Mouse (Mus musculus): ENCODE measurements at regions not wholly inside any gene's neighbourhood (a gene's known extent, or its start where the extent isn't known, plus 50 kb on each side); places are given as distances from the start of the nearest gene placed in this dataset.

DNA sequence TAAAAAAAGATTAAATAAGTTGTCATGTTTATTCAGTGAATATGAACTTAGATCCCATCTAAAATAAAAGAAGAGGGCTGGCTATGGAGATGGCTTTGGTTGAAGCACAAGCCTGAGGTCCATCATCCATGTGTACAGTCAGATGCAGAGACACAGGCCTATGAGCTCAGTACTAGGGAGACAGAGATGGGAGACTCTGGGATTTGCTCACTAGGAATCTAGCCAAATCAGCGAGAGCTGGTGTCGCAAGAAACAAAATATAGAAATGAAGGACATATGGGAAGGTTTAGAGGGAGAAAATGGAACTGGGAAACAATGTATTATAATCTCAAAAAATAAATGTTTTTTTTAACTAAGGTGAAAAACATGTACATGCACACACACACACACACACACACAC is 326.6 kb downstream of the Col12a1 start:
- no peaks in the 10 kb centered on the region for H3K79me2 ChIP-seq (replicated peaks; ENCODE audit: control insufficient read depth, insufficient read depth, low read length)
- DNase-seq: no peak
- H3K27ac ChIP-seq: no peak overlapping the region
- no peaks in the 10 kb centered on the region for H3K4me1 ChIP-seq (ENCODE audit: control insufficient read depth, insufficient read depth, low read length)
- WGBS: 75% methylated on average over 2 of the region's 2 CpGs
- intact Hi-C loops (cut with DNase I): no loop called here
- H3K27me3 ChIP-seq (ENCODE audit: control insufficient read depth, insufficient read depth, low read length): no peaks in the 10 kb centered on the region
- no peak overlapping the region for H3K4me3 ChIP-seq
- H3K9ac ChIP-seq (ENCODE audit: low read depth, low read length): no peak overlapping the region
- no peak for TF ChIP-seq POLR2A (IDR thresholded peaks at IDR 0.05; ENCODE audit: insufficient read depth, low read depth, low read length)
- no peak for TF ChIP-seq EP300 (IDR thresholded peaks at IDR 0.05; ENCODE audit: insufficient read depth, low read depth, low read length)
- TF ChIP-seq CTCF (IDR thresholded peaks at IDR 0.05): no peak
- no peaks in the 10 kb centered on the region for H3K36me3 ChIP-seq (ENCODE audit: control insufficient read depth, insufficient read depth, low read length)

DNA sequence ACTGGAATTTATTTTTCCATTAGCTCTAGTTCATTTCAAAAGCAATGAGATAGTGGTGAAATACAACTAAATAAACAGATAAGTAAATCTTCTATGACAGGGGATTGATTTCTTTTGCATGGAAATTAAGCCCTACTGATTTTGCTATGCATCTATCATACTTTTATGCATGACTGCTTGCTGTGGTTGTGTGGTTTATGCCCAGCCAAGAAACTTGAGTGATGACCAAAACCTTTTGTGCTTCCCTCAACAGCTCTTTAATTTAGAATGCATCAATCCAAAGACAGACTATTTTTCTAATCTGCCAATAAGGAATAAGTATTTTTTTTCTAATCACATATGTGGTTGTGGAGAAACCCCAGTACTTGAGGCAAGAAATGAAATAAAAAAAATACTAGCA is 303.6 kb downstream of the Col12a1 start:
- Histone ChIP-seq H3K4me3 (no peak overlapping the region), H3K79me2 (replicated peaks; ENCODE audit: control insufficient read depth, insufficient read depth, low read length) (no peaks in the 10 kb centered on the region)
- no peak for TF ChIP-seq EP300 (IDR thresholded peaks at IDR 0.05; ENCODE audit: insufficient read depth, low read depth, low read length)
- no peak for TF ChIP-seq CTCF (IDR thresholded peaks at IDR 0.05)
- TF ChIP-seq POLR2A (IDR thresholded peaks at IDR 0.05; ENCODE audit: insufficient read depth, low read depth, low read length): no peak

DNA sequence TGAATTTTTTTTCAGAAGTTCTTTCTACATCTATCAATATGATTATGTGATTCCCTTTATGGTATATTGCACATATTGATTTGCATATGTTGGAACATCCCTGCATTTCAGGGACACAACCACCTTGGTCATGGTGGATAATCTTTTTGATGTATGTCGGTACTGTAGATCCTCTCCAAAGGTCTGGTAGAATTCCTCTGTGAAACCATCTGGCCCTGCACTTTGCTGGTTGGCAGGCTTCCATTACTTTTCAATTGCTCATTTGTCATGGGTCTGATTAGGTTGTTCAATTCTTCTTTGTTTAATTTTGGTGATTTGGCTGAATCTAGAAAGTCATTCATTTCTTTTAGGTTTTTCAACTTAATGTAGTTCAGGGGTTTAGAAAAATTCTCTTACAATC is 288.2 kb downstream of the Col12a1 start:
- intact Hi-C loops (cut with DNase I): no loop called here
- Histone ChIP-seq H3K9ac (ENCODE audit: low read depth, low read length) (no peak overlapping the region), H3K4me3 (no peak overlapping the region), H3K79me2 (replicated peaks; ENCODE audit: control insufficient read depth, insufficient read depth, low read length) (no peaks in the 10 kb centered on the region), H3K36me3 (ENCODE audit: control insufficient read depth, insufficient read depth, low read length) (no peaks in the 10 kb centered on the region), H3K27me3 (ENCODE audit: control insufficient read depth, insufficient read depth, low read length) (no peaks in the 10 kb centered on the region), H3K27ac (no peak overlapping the region), H3K4me1 (ENCODE audit: control insufficient read depth, insufficient read depth, low read length) (no peaks in the 10 kb centered on the region)
- DNase-seq: no peak
- 69% methylated on average over 1 of the region's 1 CpGs for WGBS
- TF ChIP-seq EP300 (IDR thresholded peaks at IDR 0.05; ENCODE audit: insufficient read depth, low read depth, low read length) (no peak), CTCF (IDR thresholded peaks at IDR 0.05) (no peak), POLR2A (IDR thresholded peaks at IDR 0.05; ENCODE audit: insufficient read depth, low read depth, low read length) (no peak)

More for the DNA sequence above, 303.6 kb downstream of the Col12a1 start:
- H3K36me3 ChIP-seq (ENCODE audit: control insufficient read depth, insufficient read depth, low read length): no peaks in the 10 kb centered on the region
- intact Hi-C loops (cut with DNase I): no loop called here
- no peak overlapping the region for H3K9ac ChIP-seq (ENCODE audit: low read depth, low read length)
- H3K4me1 ChIP-seq (ENCODE audit: control insufficient read depth, insufficient read depth, low read length): no peaks in the 10 kb centered on the region
- no peak overlapping the region for H3K27ac ChIP-seq
- H3K27me3 ChIP-seq (ENCODE audit: control insufficient read depth, insufficient read depth, low read length): no peaks in the 10 kb centered on the region
- DNase-seq: no peak

DNA sequence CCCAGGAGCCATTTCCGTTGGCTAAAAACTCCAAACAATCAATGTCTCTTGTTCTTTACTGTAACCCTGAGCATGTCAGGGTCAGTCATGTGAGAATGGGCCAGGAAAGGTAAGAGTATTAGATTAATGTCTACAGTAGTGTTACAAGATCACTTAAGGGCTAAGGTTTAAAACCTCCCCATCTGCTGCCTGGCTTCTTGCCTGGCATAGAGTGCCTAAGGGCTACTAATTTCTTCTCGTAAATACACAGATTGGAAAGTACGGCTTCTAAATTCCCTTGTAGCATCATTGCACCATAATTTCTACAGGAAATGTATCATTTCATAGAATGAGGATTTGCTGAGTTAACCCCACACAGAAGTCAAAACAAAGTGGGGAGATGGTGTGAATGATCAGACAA is 281.0 kb downstream of the Col12a1 start:
- Histone ChIP-seq H3K4me1 (ENCODE audit: control insufficient read depth, insufficient read depth, low read length) (no peaks in the 10 kb centered on the region; the same call in 1 of the 2 replicates), H3K27ac (no peak overlapping the region), H3K79me2 (replicated peaks; ENCODE audit: control insufficient read depth, insufficient read depth, low read length) (no peaks in the 10 kb centered on the region), H3K9ac (ENCODE audit: low read depth, low read length) (no peak overlapping the region), H3K36me3 (ENCODE audit: control insufficient read depth, insufficient read depth, low read length) (no peaks in the 10 kb centered on the region), H3K4me3 (no peak overlapping the region), H3K27me3 (ENCODE audit: control insufficient read depth, insufficient read depth, low read length) (no peaks in the 10 kb centered on the region)
- TF ChIP-seq POLR2A (IDR thresholded peaks at IDR 0.05; ENCODE audit: insufficient read depth, low read depth, low read length) (no peak), CTCF (IDR thresholded peaks at IDR 0.05) (no peak), EP300 (IDR thresholded peaks at IDR 0.05; ENCODE audit: insufficient read depth, low read depth, low read length) (no peak)
- no peak for DNase-seq
- 91% methylated on average over 3 of the region's 3 CpGs for WGBS
- intact Hi-C loops (cut with DNase I): no loop called here

DNA sequence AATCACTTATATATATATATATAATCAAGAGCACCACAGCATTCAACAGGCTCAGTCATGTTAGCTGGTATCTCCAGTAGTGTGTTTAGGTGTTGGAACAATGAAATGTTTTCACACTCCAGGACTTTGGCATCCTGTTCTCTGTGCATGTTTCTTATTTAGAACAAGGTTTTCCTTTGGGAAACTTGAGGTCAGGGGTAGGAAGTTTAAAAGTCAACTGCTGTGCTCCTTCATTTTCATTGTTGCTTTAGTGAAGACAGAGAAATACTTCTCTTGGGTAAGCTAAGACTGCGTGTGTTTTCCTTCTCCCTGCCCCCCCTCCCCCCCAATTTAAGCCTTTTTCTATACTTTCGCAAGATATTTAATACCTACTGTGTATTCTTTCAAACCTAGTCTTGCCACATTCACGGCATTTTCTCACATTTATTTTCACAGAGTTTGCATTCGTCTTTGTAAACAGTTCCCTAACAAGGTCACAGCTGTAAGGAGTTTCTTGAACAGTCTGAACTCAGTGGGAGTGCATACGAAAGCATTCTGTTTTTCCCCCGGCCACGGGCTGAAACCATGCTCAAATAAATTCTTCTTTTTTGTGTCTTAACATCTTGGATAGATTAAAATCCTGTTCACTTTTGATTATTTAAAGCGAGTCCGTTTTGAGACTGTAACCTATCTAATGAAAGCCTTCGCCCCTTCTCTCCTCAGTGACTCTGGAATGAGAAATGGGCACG is 279.2 kb downstream of the Col12a1 start:
- Histone ChIP-seq H3K36me3 (ENCODE audit: control insufficient read depth, insufficient read depth, low read length) (no peaks in the 10 kb centered on the region), H3K4me3 (no peak overlapping the region), H3K27ac (no peak overlapping the region), H3K4me1 (ENCODE audit: control insufficient read depth, insufficient read depth, low read length) (no peaks in the 10 kb centered on the region; the same call in 1 of the 2 replicates), H3K27me3 (ENCODE audit: control insufficient read depth, insufficient read depth, low read length) (no peaks in the 10 kb centered on the region), H3K9ac (ENCODE audit: low read depth, low read length) (no peak overlapping the region), H3K79me2 (replicated peaks; ENCODE audit: control insufficient read depth, insufficient read depth, low read length) (no peaks in the 10 kb centered on the region)
- intact Hi-C loops (cut with DNase I): no loop called here
- TF ChIP-seq EP300 (IDR thresholded peaks at IDR 0.05; ENCODE audit: insufficient read depth, low read depth, low read length) (no peak), CTCF (IDR thresholded peaks at IDR 0.05) (no peak), POLR2A (IDR thresholded peaks at IDR 0.05; ENCODE audit: insufficient read depth, low read depth, low read length) (no peak)
- WGBS: 45% methylated on average over 11 of the region's 11 CpGs
- no peak for DNase-seq

DNA sequence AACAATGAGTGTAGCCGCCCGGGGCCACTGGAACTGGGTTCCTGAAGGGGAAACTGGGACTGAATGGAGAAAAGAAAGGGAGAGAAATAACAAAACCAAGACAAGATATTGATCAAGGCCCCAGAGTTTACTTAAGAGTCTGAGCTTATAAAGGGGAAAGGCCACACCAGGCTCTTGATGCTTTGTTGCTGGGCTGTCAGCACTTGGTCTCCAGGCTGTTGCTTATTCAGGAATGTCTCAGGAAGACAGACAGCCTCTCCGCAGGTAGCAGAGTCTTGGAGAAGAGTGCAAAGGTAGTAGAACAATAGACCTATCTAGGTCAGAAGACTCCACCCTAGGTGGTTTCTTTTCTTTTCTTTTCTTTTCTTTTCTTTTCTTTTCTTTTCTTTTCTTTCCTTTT is 263.4 kb downstream of the Col12a1 start:
- no peak for DNase-seq
- TF ChIP-seq CTCF (IDR thresholded peaks at IDR 0.05) (no peak), EP300 (IDR thresholded peaks at IDR 0.05; ENCODE audit: insufficient read depth, low read depth, low read length) (no peak), POLR2A (IDR thresholded peaks at IDR 0.05; ENCODE audit: insufficient read depth, low read depth, low read length) (no peak)
- Histone ChIP-seq H3K27me3 (ENCODE audit: control insufficient read depth, insufficient read depth, low read length) (no peaks in the 10 kb centered on the region), H3K9ac (ENCODE audit: low read depth, low read length) (no peak overlapping the region), H3K4me1 (ENCODE audit: control insufficient read depth, insufficient read depth, low read length) (no peaks in the 10 kb centered on the region), H3K79me2 (replicated peaks; ENCODE audit: control insufficient read depth, insufficient read depth, low read length) (no peaks in the 10 kb centered on the region), H3K36me3 (ENCODE audit: control insufficient read depth, insufficient read depth, low read length) (no peaks in the 10 kb centered on the region), H3K4me3 (no peak overlapping the region), H3K27ac (no peak overlapping the region)
- intact Hi-C loops (cut with DNase I): no loop called here
- 69% methylated on average over 3 of the region's 3 CpGs for WGBS

Data from heart, adult 2 months (tissue).